Mouse (Mus musculus) kidney, embryonic 16.5 days (tissue): ENCODE data around the gene Fam76a. TPM values are rescaled to one million over a fixed set of nuclear protein-coding genes. Genes with fewer than 3 reads are reported as not detected.
A peak's percentile ranks its signal among the peaks of the same experiment; 100 is the strongest.
"Not testable (repeated sequence)": the region's sequence is repeated elsewhere in the genome, so short reads cannot be mapped to it uniquely, and the experiment has no call there.

ENCODE experiments used
- ATAC-seq: fragments of 200-750 bp; cut with Nextera tagmentation; 2 replicates; pipeline ENCODE4 v1.8.0; 2017; ENCODE audit warnings: moderate TSS enrichment; ENCODE audit not compliant: low FRiP score, low TSS enrichment
- H3K27ac ChIP-seq: fragments of 300-500 bp; sonication (generic); 2 replicates; pipeline ENCODE4 v1.5.1; 2014; ENCODE audit warnings: low read length
- H3K27me3 ChIP-seq: fragments of 300-500 bp; sonication (generic); 2 replicates; pipeline ENCODE4 v1.6.1; 2014; ENCODE audit warnings: low read length, control low read depth, mixed read lengths; ENCODE audit not compliant: insufficient read depth
- H3K36me3 ChIP-seq: fragments of 300-500 bp; sonication (generic); 2 replicates; pipeline ENCODE4 v1.6.1; 2014; ENCODE audit warnings: low read length, control low read depth, mixed read lengths; ENCODE audit not compliant: insufficient read depth
- H3K4me1 ChIP-seq: fragments of 300-500 bp; sonication (generic); 2 replicates; pipeline ENCODE4 v1.6.1; 2014; ENCODE audit warnings: low read length, control low read depth, mixed read lengths; ENCODE audit not compliant: insufficient read depth
- H3K4me2 ChIP-seq: fragments of 300-500 bp; sonication (generic); replicated peaks from 2 replicates; pipeline ENCODE4 v1.6.1; 2014; ENCODE audit warnings: low read depth, low read length
- H3K4me3 ChIP-seq: fragments of 300-500 bp; sonication (generic); 2 replicates; pipeline ENCODE4 v1.5.1; 2014; ENCODE audit warnings: mild to moderate bottlenecking, low read length
- H3K9ac ChIP-seq: fragments of 300-500 bp; sonication (generic); replicated peaks from 2 replicates; pipeline ENCODE4 v1.6.1; 2014; ENCODE audit warnings: low read length
- H3K9me3 ChIP-seq: fragments of 300-500 bp; sonication (generic); 2 replicates; pipeline ENCODE4 v1.6.1; 2016; ENCODE audit warnings: low read length, control low read depth
- WGBS: fragments of 180-500 bp; shearing (Covaris S2); extraction: QIAGEN DNeasy Blood & Tissue Kit; methylation state at CpG from one replicate; pipeline ENCODE4 v1.1.7; 2014; 5-methylcytosine and 5-hydroxymethylcytosine counted together
- polyA plus RNA-seq: library from polyadenylated mRNA; unstranded; fragments of >200 nt; fragmentation: Nextera tagmentation; extraction: Ambion mirVana; gene quantifications from 2 replicates; pipeline ENCODE4 v1.2.1, GENCODE M21; 2015

Gene Fam76a
- polyA plus RNA-seq, 1 experiment from 2014 or later = 37.7 TPM

GRCm38 (mm10) chr4:132934639-132935038, 12.3 kb upstream of the Fam76a start:
- WGBS = 20% methylated on average over 7 of the region's 7 CpGs
- Histone ChIP-seq H3K9me3 (no peaks in the 10 kb centered on the region), H3K4me3 (no peak overlapping the region), H3K4me2 (no peak overlapping the region), H3K4me1 (peaks cover 13% of the 10 kb centered on the region; the same call in 1 of the 2 replicates), H3K27me3 (no peaks in the 10 kb centered on the region), H3K36me3 (no peaks in the 10 kb centered on the region), H3K27ac (no peak overlapping the region), H3K9ac (no peak overlapping the region)
- ATAC-seq = no peak

- 78% methylated on average over 4 of the region's 4 CpGs for WGBS
- Histone ChIP-seq H3K27ac (no peak overlapping the region), H3K9ac (no peak overlapping the region), H3K4me3 (no peak overlapping the region), H3K4me2 (no peak overlapping the region), H3K27me3 (no peaks in the 10 kb centered on the region), H3K4me1 (peaks cover 6% of the 10 kb centered on the region; the same call in 1 of the 2 replicates), H3K9me3 (no peaks in the 10 kb centered on the region), H3K36me3 (no peaks in the 10 kb centered on the region)
- ATAC-seq = no peak
Measured at GRCm38 (mm10) chr4:132932752-132933404, 10.5 kb upstream of the Fam76a start.

DNA sequence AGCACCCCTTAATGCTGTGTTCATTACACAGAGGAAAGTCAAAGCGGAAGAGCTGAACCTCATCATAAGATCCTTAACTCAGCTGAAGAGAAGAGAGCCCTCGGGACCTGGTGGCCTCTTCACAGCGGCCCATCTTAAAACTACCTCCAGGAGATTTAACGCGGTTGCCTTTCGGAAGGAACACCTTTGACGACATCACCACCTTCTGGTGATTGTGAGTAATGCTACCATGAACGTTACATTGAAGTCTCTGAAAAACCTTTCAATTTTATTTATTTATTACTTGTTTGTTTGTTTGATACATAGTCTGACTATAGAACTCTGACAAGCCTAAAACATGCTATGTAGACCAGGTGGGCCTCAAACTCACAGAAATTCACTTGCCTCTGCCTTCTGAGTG, 8.4 kb upstream of the Fam76a start:
- Histone ChIP-seq H3K4me3 (no peak overlapping the region), H3K4me1 (peaks cover 6% of the 10 kb centered on the region; the same call in 1 of the 2 replicates), H3K27me3 (no peaks in the 10 kb centered on the region), H3K9ac (no peak overlapping the region), H3K27ac (no peak overlapping the region), H3K4me2 (no peak overlapping the region), H3K36me3 (no peaks in the 10 kb centered on the region), H3K9me3 (no peaks in the 10 kb centered on the region)
- ATAC-seq = no peak
- WGBS = 13% methylated on average over 8 of the region's 8 CpGs

DNA sequence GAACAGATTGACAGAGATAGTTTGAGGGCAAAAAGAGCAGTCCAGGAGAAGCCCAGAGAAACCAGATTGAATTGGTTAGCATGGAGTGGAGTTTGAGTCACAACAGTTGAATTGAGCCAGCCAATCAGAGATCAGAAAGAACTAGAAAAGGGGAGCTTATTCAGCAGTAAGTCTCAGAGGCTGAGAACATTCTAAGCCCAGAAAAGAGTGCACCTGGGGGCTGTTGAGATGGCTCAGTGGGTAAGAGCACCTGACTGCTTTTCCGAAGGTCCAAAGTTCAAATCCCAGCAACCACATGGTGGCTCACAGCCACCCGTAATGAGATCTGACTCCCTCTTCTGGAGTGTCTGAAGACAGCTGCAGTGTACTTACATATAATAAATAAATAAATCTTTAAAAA, 4.2 kb upstream of the Fam76a start:
- H3K27ac ChIP-seq, H3K4me2 ChIP-seq, H3K9me3 ChIP-seq, H3K4me1 ChIP-seq, H3K4me3 ChIP-seq, H3K27me3 ChIP-seq, H3K9ac ChIP-seq, ATAC-seq, H3K36me3 ChIP-seq: not testable (repeated sequence)
- 72% methylated on average over 2 of the region's 2 CpGs for WGBS

DNA sequence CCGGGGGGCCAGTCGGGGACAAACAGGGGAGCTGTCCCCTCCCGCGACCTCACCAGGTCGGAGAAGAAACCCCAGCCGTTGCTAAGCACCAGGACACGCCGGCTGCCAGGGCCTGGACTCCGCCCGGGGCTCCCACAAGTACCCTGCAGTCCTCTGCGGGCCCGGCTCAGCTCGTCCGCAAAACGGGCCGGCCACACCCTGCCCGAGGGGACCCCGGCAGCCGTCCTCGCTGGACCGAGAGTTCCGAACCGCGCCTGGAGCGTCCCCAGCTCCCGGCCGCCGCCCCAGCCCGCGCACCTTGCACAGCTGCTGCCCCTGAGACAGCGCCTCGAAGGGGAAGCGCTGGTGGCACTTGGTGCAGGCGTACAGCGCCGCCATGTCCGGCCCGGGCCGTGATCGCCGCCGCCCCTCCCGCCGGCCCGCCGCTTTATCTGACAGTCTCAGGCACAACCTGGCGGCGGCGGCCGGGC, 262 bp downstream of the Fam76a start:
- no peaks in the 10 kb centered on the region for H3K36me3 ChIP-seq
- peak; percentile 74 for ATAC-seq
- H3K4me1 ChIP-seq = peaks cover 12% of the 10 kb centered on the region
- peak overlapping the region; percentile 96 for H3K4me3 ChIP-seq
- H3K27me3 ChIP-seq = no peaks in the 10 kb centered on the region
- H3K27ac ChIP-seq = peak overlapping the region; percentile 82
- WGBS = under 1% methylated on average over 39 of the region's 50 CpGs
- H3K9ac ChIP-seq = peak overlapping the region; percentile 85
- H3K4me2 ChIP-seq = peak overlapping the region; percentile 73
- H3K9me3 ChIP-seq = no peaks in the 10 kb centered on the region

DNA sequence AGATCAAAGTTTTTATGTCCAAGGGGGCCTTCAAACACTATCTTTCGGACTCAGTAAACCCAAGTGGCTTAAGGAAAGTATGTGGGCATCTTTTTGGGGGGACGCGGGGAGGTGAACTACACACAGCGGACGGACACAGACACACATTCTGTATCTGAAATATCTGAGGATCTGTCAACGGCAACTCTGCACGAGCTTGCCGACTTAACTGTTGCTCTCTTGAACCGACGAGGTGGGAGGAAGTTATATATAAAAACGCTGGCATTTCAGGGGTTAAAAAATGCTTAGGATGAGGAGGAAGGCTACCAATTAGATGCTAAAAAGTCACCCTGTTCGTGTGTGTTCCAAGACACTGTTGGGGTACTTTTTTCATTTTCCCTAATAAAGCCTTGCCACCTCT, 870 bp downstream of the Fam76a start:
- Histone ChIP-seq H3K27ac (no peak overlapping the region), H3K36me3 (no peaks in the 10 kb centered on the region), H3K9ac (peak overlapping the region; percentile 85), H3K4me3 (peak overlapping the region; percentile 96), H3K4me2 (peak overlapping the region; percentile 73), H3K9me3 (no peaks in the 10 kb centered on the region), H3K27me3 (no peaks in the 10 kb centered on the region), H3K4me1 (peaks cover 12% of the 10 kb centered on the region)
- ATAC-seq = no peak
- WGBS = 37% methylated on average over 12 of the region's 12 CpGs

DNA sequence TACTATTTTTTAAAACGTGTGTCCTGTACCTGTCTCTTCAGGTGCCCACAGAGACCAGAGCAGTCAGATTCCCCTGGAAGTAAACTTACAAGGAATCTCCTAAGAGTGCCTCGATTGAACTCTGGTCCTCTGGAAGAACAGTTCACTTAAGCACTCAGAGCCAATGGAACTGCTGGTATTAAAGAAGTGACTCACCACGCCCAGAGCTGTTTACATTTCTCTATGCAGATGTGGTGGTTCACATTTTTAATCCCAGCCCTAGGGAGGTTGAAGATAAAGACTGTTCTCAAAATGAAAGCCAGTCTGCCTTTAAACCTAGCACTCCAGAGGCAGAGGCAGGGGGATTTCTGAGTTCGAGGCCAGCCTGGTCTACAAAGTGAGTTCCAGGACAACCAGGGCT, 2.2 kb downstream of the Fam76a start:
- ATAC-seq = no peak
- no peak overlapping the region for H3K4me3 ChIP-seq
- H3K36me3 ChIP-seq = peaks cover 2% of the 10 kb centered on the region; the same call in 1 of the 2 replicates
- peaks cover 12% of the 10 kb centered on the region for H3K4me1 ChIP-seq
- no peak overlapping the region for H3K27ac ChIP-seq
- no peak overlapping the region for H3K4me2 ChIP-seq
- no peaks in the 10 kb centered on the region for H3K27me3 ChIP-seq
- no peak overlapping the region for H3K9ac ChIP-seq
- 92% methylated on average over 4 of the region's 4 CpGs for WGBS
- no peaks in the 10 kb centered on the region for H3K9me3 ChIP-seq

DNA sequence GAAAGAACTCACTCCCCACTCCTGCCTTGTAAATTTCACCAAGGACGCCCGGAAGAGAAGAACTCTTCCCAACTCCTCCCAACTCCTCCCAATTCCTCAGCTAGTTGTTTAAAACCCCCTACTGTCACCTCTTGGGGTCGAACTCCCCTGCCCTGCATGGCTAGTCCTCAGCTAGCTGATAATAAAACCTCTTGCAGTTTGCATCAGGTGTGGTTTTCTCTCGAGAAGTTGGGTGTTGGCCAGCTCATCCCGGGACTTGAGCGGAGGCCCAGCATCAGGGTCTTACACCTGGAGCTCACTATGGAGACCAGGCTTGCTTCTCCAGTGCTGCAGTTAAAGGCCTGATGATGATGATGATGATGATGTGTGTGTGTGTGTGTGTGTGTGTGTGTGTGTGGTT, 3.9 kb downstream of the Fam76a start:
- WGBS = 72% methylated on average over 6 of the region's 6 CpGs
- not testable (repeated sequence) for H3K27ac ChIP-seq, H3K4me3 ChIP-seq, H3K27me3 ChIP-seq, H3K9me3 ChIP-seq, H3K9ac ChIP-seq, ATAC-seq, H3K4me2 ChIP-seq
- Histone ChIP-seq H3K4me1 (peaks cover 11% of the 10 kb centered on the region), H3K36me3 (peaks cover 16% of the 10 kb centered on the region)

DNA sequence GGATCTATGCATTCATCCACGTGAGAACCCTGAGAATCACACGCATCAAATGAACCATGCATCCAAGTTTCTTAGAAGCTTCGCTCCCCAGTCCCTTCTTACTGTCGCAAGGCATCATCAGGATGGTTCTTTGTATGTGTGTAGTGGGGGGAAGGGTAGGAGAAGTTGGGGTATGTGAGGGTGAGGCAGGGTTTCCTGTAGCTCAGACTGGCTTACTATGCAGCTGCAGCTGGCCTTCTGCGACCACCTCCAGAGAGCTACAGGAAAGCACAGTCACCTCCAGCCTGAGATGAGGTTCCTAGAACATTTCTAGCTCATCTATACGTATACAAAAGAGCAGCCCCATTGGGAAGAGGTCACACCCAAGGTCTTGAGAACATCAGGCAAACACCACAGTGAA, 10.2 kb downstream of the Fam76a start:
- no peaks in the 10 kb centered on the region for H3K9me3 ChIP-seq
- no peak overlapping the region for H3K4me2 ChIP-seq
- no peak overlapping the region for H3K4me3 ChIP-seq
- H3K9ac ChIP-seq = no peak overlapping the region
- no peak overlapping the region for H3K27ac ChIP-seq
- H3K4me1 ChIP-seq = no peaks in the 10 kb centered on the region
- no peaks in the 10 kb centered on the region for H3K27me3 ChIP-seq
- 91% methylated on average over 6 of the region's 6 CpGs for WGBS
- ATAC-seq = no peak
- H3K36me3 ChIP-seq = peaks cover 62% of the 10 kb centered on the region

- Histone ChIP-seq H3K9ac (no peak overlapping the region), H3K27ac (peak overlapping the region; percentile 82; the same call in 1 of the 2 replicates), H3K27me3 (no peaks in the 10 kb centered on the region), H3K4me1 (peaks cover 15% of the 10 kb centered on the region), H3K4me3 (no peak overlapping the region), H3K9me3 (no peaks in the 10 kb centered on the region), H3K4me2 (no peak overlapping the region), H3K36me3 (peaks cover 40% of the 10 kb centered on the region)
- no peak for ATAC-seq
- WGBS = 85% methylated on average over 5 of the region's 5 CpGs
Measured at GRCm38 (mm10) chr4:132905843-132906360, 16.5 kb downstream of the Fam76a start.
